Mouse (Mus musculus): Measurements from ENCODE around the gene Nek6. TPM values are rescaled to one million over a fixed set of nuclear protein-coding genes. Genes with fewer than 3 reads are reported as not detected.

Nek6 gene
- polyA plus RNA-seq, 1 experiment from 2014 or later: 75.1 TPM

- DNase-seq (ENCODE audit: low spot score) (no peak), ATAC-seq (ENCODE audit: insufficient read depth, low FRiP score, low TSS enrichment) (no peak)
- Histone ChIP-seq H3K4me2 (ENCODE audit: low read depth) (no peak overlapping the region), H3K36me3 (ENCODE audit: control insufficient read depth, insufficient read depth, low read length) (no peaks in the 10 kb centered on the region), H3K27ac (ENCODE audit: low read depth, low read length) (no peak overlapping the region), H3K27me3 (ENCODE audit: control insufficient read depth, insufficient read depth, low read length) (no peaks in the 10 kb centered on the region), H3K9me3 (ENCODE audit: control insufficient read depth, low read length) (no peaks in the 10 kb centered on the region), H3K4me1 (ENCODE audit: control insufficient read depth, insufficient read depth, low read length) (no peaks in the 10 kb centered on the region), H3K4me3 (ENCODE audit: low read depth, low read length) (no peak overlapping the region), H3K9ac (ENCODE audit: low read length) (no peak overlapping the region)
- 59% methylated on average over 17 of the region's 17 CpGs for WGBS
Measured at GRCm38 (mm10) chr2:38560296-38561227, 49.1 kb downstream of the Nek6 start.

GRCm38 (mm10) chr2:38562596-38562995, 51.2 kb downstream of the Nek6 start:
- WGBS: 90% methylated on average over 4 of the region's 4 CpGs

GRCm38 (mm10) chr2:38571971-38572601, 60.6 kb downstream of the Nek6 start:
- Histone ChIP-seq H3K4me2 (ENCODE audit: low read depth) (no peak overlapping the region), H3K36me3 (ENCODE audit: control insufficient read depth, insufficient read depth, low read length) (no peaks in the 10 kb centered on the region; the same call in 1 of the 2 replicates), H3K9me3 (ENCODE audit: control insufficient read depth, low read length) (no peaks in the 10 kb centered on the region), H3K4me1 (ENCODE audit: control insufficient read depth, insufficient read depth, low read length) (no peaks in the 10 kb centered on the region), H3K4me3 (ENCODE audit: low read depth, low read length) (no peak overlapping the region), H3K9ac (ENCODE audit: low read length) (no peak overlapping the region), H3K27ac (ENCODE audit: low read depth, low read length) (no peak overlapping the region), H3K27me3 (ENCODE audit: control insufficient read depth, insufficient read depth, low read length) (no peaks in the 10 kb centered on the region)
- ATAC-seq (ENCODE audit: insufficient read depth, low FRiP score, low TSS enrichment): 0 out of 2 replicates have a peak, but pooled peaks have one; percentile 20
- WGBS: 88% methylated on average over 23 of the region's 23 CpGs
- DNase-seq (ENCODE audit: low spot score): no peak

More at GRCm38 (mm10) chr2:38562596-38562995, 51.2 kb downstream of the Nek6 start:
- Histone ChIP-seq H3K27me3 (ENCODE audit: control insufficient read depth, insufficient read depth, low read length) (no peaks in the 10 kb centered on the region), H3K4me1 (ENCODE audit: control insufficient read depth, insufficient read depth, low read length) (no peaks in the 10 kb centered on the region), H3K36me3 (ENCODE audit: control insufficient read depth, insufficient read depth, low read length) (no peaks in the 10 kb centered on the region), H3K27ac (ENCODE audit: low read depth, low read length) (no peak overlapping the region), H3K9me3 (ENCODE audit: control insufficient read depth, low read length) (no peaks in the 10 kb centered on the region), H3K9ac (ENCODE audit: low read length) (no peak overlapping the region), H3K4me3 (ENCODE audit: low read depth, low read length) (no peak overlapping the region), H3K4me2 (ENCODE audit: low read depth) (no peak overlapping the region)
- DNase-seq (ENCODE audit: low spot score): no peak
- ATAC-seq (ENCODE audit: insufficient read depth, low FRiP score, low TSS enrichment): no peak

- Histone ChIP-seq H3K4me1 (ENCODE audit: control insufficient read depth, insufficient read depth, low read length) (peaks cover 14% of the 10 kb centered on the region), H3K36me3 (ENCODE audit: control insufficient read depth, insufficient read depth, low read length) (no peaks in the 10 kb centered on the region; the same call in none of the 2 replicates), H3K27ac (ENCODE audit: low read depth, low read length) (no peak overlapping the region), H3K4me2 (ENCODE audit: low read depth) (no peak overlapping the region), H3K27me3 (ENCODE audit: control insufficient read depth, insufficient read depth, low read length) (no peaks in the 10 kb centered on the region), H3K9me3 (ENCODE audit: control insufficient read depth, low read length) (no peaks in the 10 kb centered on the region), H3K9ac (ENCODE audit: low read length) (no peak overlapping the region), H3K4me3 (ENCODE audit: low read depth, low read length) (no peak overlapping the region)
- WGBS: 92% methylated on average over 2 of the region's 2 CpGs
- DNase-seq (ENCODE audit: low spot score) (no peak), ATAC-seq (ENCODE audit: insufficient read depth, low FRiP score, low TSS enrichment) (no peak)
Measured at GRCm38 (mm10) chr2:38574697-38575096, 63.3 kb downstream of the Nek6 start.

- Histone ChIP-seq H3K4me1 (ENCODE audit: control insufficient read depth, insufficient read depth, low read length) (peaks cover 17% of the 10 kb centered on the region), H3K4me3 (ENCODE audit: low read depth, low read length) (no peak overlapping the region), H3K27me3 (ENCODE audit: control insufficient read depth, insufficient read depth, low read length) (no peaks in the 10 kb centered on the region), H3K36me3 (ENCODE audit: control insufficient read depth, insufficient read depth, low read length) (no peaks in the 10 kb centered on the region; the same call in none of the 2 replicates), H3K9me3 (ENCODE audit: control insufficient read depth, low read length) (no peaks in the 10 kb centered on the region), H3K4me2 (ENCODE audit: low read depth) (no peak overlapping the region), H3K9ac (ENCODE audit: low read length) (no peak overlapping the region), H3K27ac (ENCODE audit: low read depth, low read length) (peak overlapping the region; percentile 73)
- ATAC-seq (ENCODE audit: insufficient read depth, low FRiP score, low TSS enrichment) (peak; percentile 40; the same call in 1 of the 2 replicates), DNase-seq (ENCODE audit: low spot score) (peak; percentile 35)
- 55% methylated on average over 13 of the region's 13 CpGs for WGBS
Measured at GRCm38 (mm10) chr2:38578602-38579521, 67.4 kb downstream of the Nek6 start.

GRCm38 (mm10) chr2:38579528-38579927, 68.1 kb downstream of the Nek6 start:
- Histone ChIP-seq H3K4me3 (ENCODE audit: low read depth, low read length) (no peak overlapping the region), H3K27ac (ENCODE audit: low read depth, low read length) (peak overlapping the region; percentile 73), H3K9me3 (ENCODE audit: control insufficient read depth, low read length) (no peaks in the 10 kb centered on the region), H3K27me3 (ENCODE audit: control insufficient read depth, insufficient read depth, low read length) (no peaks in the 10 kb centered on the region), H3K9ac (ENCODE audit: low read length) (no peak overlapping the region), H3K4me2 (ENCODE audit: low read depth) (no peak overlapping the region), H3K36me3 (ENCODE audit: control insufficient read depth, insufficient read depth, low read length) (no peaks in the 10 kb centered on the region; the same call in none of the 2 replicates), H3K4me1 (ENCODE audit: control insufficient read depth, insufficient read depth, low read length) (peaks cover 24% of the 10 kb centered on the region)
- no peak for DNase-seq (ENCODE audit: low spot score)
- 26% methylated on average over 1 of the region's 1 CpGs for WGBS
- ATAC-seq (ENCODE audit: insufficient read depth, low FRiP score, low TSS enrichment): peak; percentile 44; the same call in 1 of the 2 replicates

GRCm38 (mm10) chr2:38583982-38584381, 72.5 kb downstream of the Nek6 start:
- peaks cover 5% of the 10 kb centered on the region; the same call in 1 of the 2 replicates for H3K36me3 ChIP-seq (ENCODE audit: control insufficient read depth, insufficient read depth, low read length)
- WGBS: 91% methylated on average over 2 of the region's 2 CpGs
- H3K4me3 ChIP-seq (ENCODE audit: low read depth, low read length): no peak overlapping the region

More at GRCm38 (mm10) chr2:38583982-38584381, 72.5 kb downstream of the Nek6 start:
- Histone ChIP-seq H3K4me2 (ENCODE audit: low read depth) (no peak overlapping the region), H3K9me3 (ENCODE audit: control insufficient read depth, low read length) (no peaks in the 10 kb centered on the region), H3K27me3 (ENCODE audit: control insufficient read depth, insufficient read depth, low read length) (no peaks in the 10 kb centered on the region), H3K4me1 (ENCODE audit: control insufficient read depth, insufficient read depth, low read length) (peaks cover 27% of the 10 kb centered on the region), H3K27ac (ENCODE audit: low read depth, low read length) (peak overlapping the region; percentile 68; the same call in 1 of the 2 replicates), H3K9ac (ENCODE audit: low read length) (no peak overlapping the region)
- no peak for ATAC-seq (ENCODE audit: insufficient read depth, low FRiP score, low TSS enrichment)
- DNase-seq (ENCODE audit: low spot score): no peak

Data from neural tube, embryonic 11.5 days (tissue).